ENCODE assay signal across 23 mouse cellular contexts in the genomic region with DNA sequence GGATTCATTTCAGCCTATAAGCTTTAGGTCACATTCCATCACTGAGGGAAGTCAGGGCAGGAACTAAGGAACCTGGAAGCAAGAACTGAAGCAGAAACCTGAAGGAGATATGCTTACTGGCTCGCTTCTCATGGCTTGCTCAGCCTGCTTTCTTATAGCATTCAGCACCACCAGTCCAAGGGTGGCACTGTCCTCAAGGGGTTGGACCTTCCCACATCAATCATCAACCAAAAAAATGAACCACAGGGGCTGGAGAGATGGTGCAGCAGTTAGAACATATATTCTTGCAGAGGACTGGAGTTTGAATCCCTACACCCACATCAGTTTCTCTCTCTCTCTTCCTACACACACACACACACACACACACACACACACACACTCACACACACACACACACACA. TPM values are rescaled to one million over a fixed set of nuclear protein-coding genes. Genes with fewer than 3 reads are reported as not detected.
DNase-seq lines count a peak whose midpoint lies in the region; ATAC-seq and TF ChIP-seq lines count a peak whose summit lies in the region.
"Had no signal": no experiment of that assay in that cellular context is flagged by ENCODE, and none has a peak within 500 bp of the region (broad histone marks: within the 10 kb centered on the region; RNA-seq: fewer than 3 reads in every experiment).

No protein-coding gene starts in this region.

- H3K4me2 ChIP-seq in kidney, embryonic 15.5 days = no peak overlapping the region
- no peak overlapping the region for H3K4me2 ChIP-seq in CH12.LX (ENCODE audit: insufficient read depth, low read depth, poor library complexity, severe bottlenecking)
- H3K4me2 ChIP-seq in liver, embryonic 11.5 days = peak overlapping the region; percentile 0; the same call in 1 of the 2 replicates
- H3K4me2 ChIP-seq: heart, embryonic 13.5 days; midbrain, embryonic 13.5 days; neural tube, embryonic 13.5 days; stomach, embryonic 15.5 days had no signal

- H3K27ac ChIP-seq in kidney, embryonic 15.5 days = no peak overlapping the region
- H3K27ac ChIP-seq in CH12.LX (ENCODE audit: insufficient read depth, low read depth) = no peak overlapping the region
- H3K27ac ChIP-seq in liver, embryonic 11.5 days (ENCODE audit: low read depth, low read length) = peak overlapping the region; percentile 33; the same call in 1 of the 2 replicates
- H3K27ac ChIP-seq: forebrain, embryonic 10.5 days; heart, embryonic 13.5 days; layer of hippocampus, adult 2 months; midbrain, embryonic 13.5 days; neural tube, embryonic 13.5 days; stomach, embryonic 15.5 days had no signal

- TF ChIP-seq POLR2A in CH12.LX (IDR thresholded peaks at IDR 0.05; ENCODE audit: low read depth, low read length) = no peak

- ATAC-seq in kidney, embryonic 15.5 days (replicated peaks; ENCODE audit: low FRiP score) = no peak
- no peak; the same call in 1 of the 2 replicates for ATAC-seq in liver, embryonic 11.5 days (replicated peaks; ENCODE audit: low FRiP score)
- peak; percentile 24 for ATAC-seq in megakaryocyte progenitor cell, adult 5-6 weeks (replicated peaks; ENCODE audit: poor library complexity)
- ATAC-seq: hindbrain, embryonic 16.5 days; midbrain, embryonic 13.5 days had no signal

- TF ChIP-seq RAD21 in CH12.LX (IDR thresholded peaks at IDR 0.05; ENCODE audit: low read depth, low read length) = peak; percentile 5

- peaks cover 21% of the 10 kb centered on the region for H3K4me1 ChIP-seq in kidney, embryonic 15.5 days
- H3K4me1 ChIP-seq in CH12.LX (ENCODE audit: control insufficient read depth in 1 of 2, insufficient read depth in 2 of 2) = peaks cover 15 to 45% of the 10 kb centered on the region in 2 experiments
- H3K4me1 ChIP-seq in liver, embryonic 11.5 days (replicated peaks; ENCODE audit: control insufficient read depth, insufficient read depth, low read length) = peaks cover 19% of the 10 kb centered on the region

- no peak overlapping the region for H3K9ac ChIP-seq in kidney, embryonic 15.5 days
- H3K9ac ChIP-seq in CH12.LX (ENCODE audit: insufficient read depth, low read depth) = no peak overlapping the region
- H3K9ac ChIP-seq in liver, embryonic 11.5 days (ENCODE audit: low read depth, low read length) = no peak overlapping the region
- H3K9ac ChIP-seq: heart, embryonic 13.5 days; midbrain, embryonic 13.5 days; neural tube, embryonic 13.5 days; stomach, embryonic 15.5 days had no signal

- dilution Hi-C loops in CH12.LX (cut with MboI; ENCODE audit: extremely low pct_ligation_motif_present, extremely low pct_unique_long_range_greater_than_20kb, low sequenced_read_pairs) = no loop called here

- no peaks in the 10 kb centered on the region for H3K27me3 ChIP-seq in kidney, embryonic 15.5 days
- H3K27me3 ChIP-seq in CH12.LX (replicated peaks) = peaks cover 16% of the 10 kb centered on the region
- no peaks in the 10 kb centered on the region for H3K27me3 ChIP-seq in liver, embryonic 11.5 days (replicated peaks; ENCODE audit: control insufficient read depth, insufficient read depth, low read length)
- H3K27me3 ChIP-seq: heart, embryonic 13.5 days; midbrain, embryonic 13.5 days; neural tube, embryonic 13.5 days; stomach, embryonic 15.5 days had no signal

- in situ Hi-C loops in CH12.LX (cut with MboI; ENCODE audit: low pct_ligation_motif_present, low pct_unique_long_range_greater_than_20kb, low sequenced_read_pairs) = no loop called here

- peaks cover 3% of the 10 kb centered on the region for H3K79me2 ChIP-seq in CH12.LX (replicated peaks; ENCODE audit: control insufficient read depth, extremely low read depth, insufficient read depth, poor library complexity, severe bottlenecking)

- no peaks in the 10 kb centered on the region for H3K36me3 ChIP-seq in kidney, embryonic 15.5 days
- no peaks in the 10 kb centered on the region for H3K36me3 ChIP-seq in CH12.LX (replicated peaks in 1 of 2; ENCODE audit: control insufficient read depth in 1 of 2, insufficient read depth in 1 of 2, low read length in 1 of 2)
- no peaks in the 10 kb centered on the region for H3K36me3 ChIP-seq in liver, embryonic 11.5 days (ENCODE audit: control insufficient read depth, insufficient read depth, low read length)
- H3K36me3 ChIP-seq: forebrain, embryonic 10.5 days; heart, embryonic 13.5 days; midbrain, embryonic 13.5 days; neural tube, embryonic 13.5 days; stomach, embryonic 15.5 days had no signal

- H3K9me3 ChIP-seq in kidney, embryonic 15.5 days (replicated peaks) = no peaks in the 10 kb centered on the region
- H3K9me3 ChIP-seq in CH12.LX (replicated peaks; ENCODE audit: low read length) = no peaks in the 10 kb centered on the region
- no peaks in the 10 kb centered on the region for H3K9me3 ChIP-seq in liver, embryonic 11.5 days (ENCODE audit: control insufficient read depth, low read length)
- H3K9me3 ChIP-seq: forebrain, embryonic 10.5 days; heart, embryonic 13.5 days; midbrain, embryonic 13.5 days; neural tube, embryonic 13.5 days; stomach, embryonic 15.5 days had no signal

- no peak overlapping the region for H3K4me3 ChIP-seq in kidney, embryonic 15.5 days (replicated peaks)
- no peak overlapping the region for H3K4me3 ChIP-seq in CH12.LX (replicated peaks in 1 of 3; ENCODE audit: low read depth in 2 of 3, low read length in 2 of 3, poor library complexity in 1 of 3)
- no peak overlapping the region for H3K4me3 ChIP-seq in liver, embryonic 11.5 days (ENCODE audit: low read depth, low read length)
- H3K4me3 ChIP-seq: forebrain, embryonic 10.5 days; heart, embryonic 13.5 days; layer of hippocampus, adult 2 months; midbrain, embryonic 13.5 days; neural tube, embryonic 13.5 days; stomach, embryonic 15.5 days had no signal

- TF ChIP-seq CTCF in CH12.LX (conservative IDR thresholded peaks at IDR 0.05 in 1 of 2, IDR thresholded peaks at IDR 0.05 in 1 of 2; ENCODE audit: low read depth in 2 of 2, low read length in 2 of 2) = no peak

- DNase-seq in kidney, adult 9 months = peak; percentile 22
- DNase-seq in CH12.LX (ENCODE audit: extremely low read depth) = no peak
- no peak for DNase-seq in liver, embryonic 11.5 days (ENCODE audit: low spot score)
- no peak for DNase-seq in lung, postnatal 36 days
- DNase-seq in frontal cortex, postnatal 36 days (ENCODE audit: low spot score in 2 of 2) = no peak
- no peak for DNase-seq in testis, postnatal 10 days (ENCODE audit: low spot score)
- DNase-seq: adrenal gland, adult 2 months; cerebellum, adult 11-12 months; gastrocnemius, postnatal 10 days; heart, postnatal 36 days; kidney, adult 11 months; layer of hippocampus, postnatal 36 days; right cerebral cortex, adult 18-20 months; thymus, adult 2 months had no signal

- no peak for TF ChIP-seq EP300 in CH12.LX (IDR thresholded peaks at IDR 0.05; ENCODE audit: low read length)

- WGBS in kidney, embryonic 15.5 days = 55% methylated on average over 1 of the region's 1 CpGs
- 41% methylated on average over 1 of the region's 1 CpGs for WGBS in liver, embryonic 11.5 days

TF ChIP-seq in CH12.LX, 34 proteins besides CTCF, POLR2A, EP300 and RAD21:
- no peak for TF ChIP-seq HCFC1 (IDR thresholded peaks at IDR 0.05; ENCODE audit: low read depth, low read length)
- TF ChIP-seq USF1 (IDR thresholded peaks at IDR 0.05; ENCODE audit: low read depth, low read length) = no peak
- no peak for TF ChIP-seq UBTF (IDR thresholded peaks at IDR 0.05; ENCODE audit: low read depth, low read length)
- TF ChIP-seq TCF12 (IDR thresholded peaks at IDR 0.05; ENCODE audit: low read depth, low read length) = no peak
- no peak for TF ChIP-seq ZC3H11A (IDR thresholded peaks at IDR 0.05; ENCODE audit: low read depth, low read length)
- TF ChIP-seq CHD1 (IDR thresholded peaks at IDR 0.05; ENCODE audit: low read depth, low read length) = no peak
- TF ChIP-seq BHLHE40 (IDR thresholded peaks at IDR 0.05; ENCODE audit: low read depth, low read length) = no peak
- TF ChIP-seq MAX (IDR thresholded peaks at IDR 0.05; ENCODE audit: low read length) = no peak
- TF ChIP-seq ETS1 (conservative IDR thresholded peaks at IDR 0.05; ENCODE audit: low read depth, low read length) = no peak
- TF ChIP-seq MAZ (IDR thresholded peaks at IDR 0.05; ENCODE audit: low read depth, low read length) = no peak
- no peak for TF ChIP-seq JUN (IDR thresholded peaks at IDR 0.05; ENCODE audit: insufficient read depth, low read depth, low read length)
- TF ChIP-seq E2F4 (IDR thresholded peaks at IDR 0.05; ENCODE audit: insufficient replicate concordance, low read depth, low read length) = no peak
- no peak for TF ChIP-seq KAT2A (IDR thresholded peaks at IDR 0.05; ENCODE audit: insufficient replicate concordance, low read length)
- no peak for TF ChIP-seq MAFK (IDR thresholded peaks at IDR 0.05; ENCODE audit: insufficient replicate concordance, low read length)
- TF ChIP-seq ZKSCAN1 (IDR thresholded peaks at IDR 0.05; ENCODE audit: borderline replicate concordance, low read depth, low read length) = no peak
- no peak for TF ChIP-seq RCOR1 (conservative IDR thresholded peaks at IDR 0.05; ENCODE audit: low read depth, low read length)
- no peak for TF ChIP-seq CHD2 (IDR thresholded peaks at IDR 0.05; ENCODE audit: low read length)

RNA-seq across cellular contexts. Expression of gene Dirc2, which starts 4.2 kb away (rescaled TPM):
- polyA plus RNA-seq in kidney, embryonic 15.5 days (2015; fragmentation: Nextera tagmentation; extraction: Ambion mirVana) = 11.9 and 12.5 TPM in 2 replicates
- total RNA-seq in CH12.LX (2012; rRNA removed) (5.7 and 6.4 TPM in 2 replicates), CH12.LX (2014; rRNA removed) (6.8 and 7.3 TPM in 2 replicates)
- polyA plus RNA-seq in CH12.LX (2012; ENCODE audit: insufficient read length, low read depth) = 6.6 and 6.9 TPM in 2 replicates
- 7.5 and 8.0 TPM in 2 replicates for polyA plus RNA-seq in liver, embryonic 11.5 days (2014; fragmentation: Nextera tagmentation; extraction: Ambion mirVana)
- total RNA-seq in megakaryocyte progenitor cell, adult 5-6 weeks (2015) = 24.3 and 25.5 TPM in 2 replicates
- 13.2 and 15.3 TPM in 2 replicates for total RNA-seq in megakaryocyte progenitor cell, adult 5-6 weeks (2017)

RNA-seq across cellular contexts. Expression of gene Hspbap1, which starts 5.2 kb away (rescaled TPM):
- 13.8 and 14.9 TPM in 2 replicates for polyA plus RNA-seq in kidney, embryonic 15.5 days (2015; fragmentation: Nextera tagmentation; extraction: Ambion mirVana)
- total RNA-seq in CH12.LX (2012; rRNA removed) (15.9 and 18.3 TPM in 2 replicates), CH12.LX (2014; rRNA removed) (12.1 and 13.6 TPM in 2 replicates)
- polyA plus RNA-seq in CH12.LX (2012; ENCODE audit: insufficient read length, low read depth) = 15.3 and 17.6 TPM in 2 replicates
- 30.1 and 30.4 TPM in 2 replicates for polyA plus RNA-seq in liver, embryonic 11.5 days (2014; fragmentation: Nextera tagmentation; extraction: Ambion mirVana)
- 1.2 and 3.6 TPM in 2 replicates for total RNA-seq in megakaryocyte progenitor cell, adult 5-6 weeks (2015)
- total RNA-seq in megakaryocyte progenitor cell, adult 5-6 weeks (2017) = 3.8 and 4.1 TPM in 2 replicates
